Mouse (Mus musculus) ES-Bruce4 (cell line): ENCODE data around the gene Fam222b.

Source experiments
- CTCF ChIP-seq: IDR thresholded peaks from one replicate; pipeline ENCODE4 v1.8.1; 2011; ENCODE audit warnings: low read depth, low read length
- EP300 ChIP-seq: IDR thresholded peaks from 2 replicates; pipeline ENCODE4 v1.6.1; 2011; ENCODE audit warnings: low read depth, low read length; ENCODE audit not compliant: insufficient read depth
- POLR2A ChIP-seq: IDR thresholded peaks from one replicate; pipeline ENCODE4 v1.8.1; 2011; ENCODE audit warnings: low read length; ENCODE audit not compliant: insufficient read depth

- TF ChIP-seq CTCF (no peak), POLR2A (no peak), EP300 (no peak)
These were observed 70.1 kb downstream of the Fam222b start for GRCm38 (mm10) chr11:78164604-78164923.
